Mouse (Mus musculus) spleen, adult 2 months (tissue): ENCODE data around the gene Zfp668.

Experiments used
- CTCF ChIP-seq: fragments of 200-500 bp; IDR thresholded peaks from 2 replicates; pipeline ENCODE4 v1.5.1; 2011; ENCODE audit warnings: mild to moderate bottlenecking, inconsistent platforms; ENCODE audit not compliant: insufficient read depth, insufficient read length, insufficient replicate concordance; ENCODE audit errors: extremely low read depth
- POLR2A ChIP-seq: fragments of 200-500 bp; IDR thresholded peaks from 2 replicates; pipeline ENCODE4 v1.6.1; 2011; ENCODE audit warnings: low read depth, low read length, inconsistent platforms

DNA sequence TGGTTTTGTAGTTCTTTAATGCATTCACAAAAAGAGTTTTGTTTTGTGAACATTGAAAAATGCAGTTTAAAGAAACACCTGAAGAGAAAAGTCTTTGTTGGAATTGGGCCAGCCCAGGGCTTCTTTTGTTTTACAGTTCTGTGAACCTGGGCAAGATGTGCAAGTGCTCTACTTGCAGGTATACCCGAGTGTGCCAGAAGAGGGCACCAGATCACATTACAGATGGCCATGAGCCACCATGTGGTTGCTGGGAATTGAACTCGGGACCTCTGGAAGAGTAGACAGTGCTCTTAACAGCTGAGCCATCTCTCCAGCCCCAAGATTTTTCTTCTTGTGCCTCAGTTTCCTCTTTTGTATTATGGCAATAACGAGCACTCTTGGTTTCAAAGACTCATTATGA, 41.6 kb upstream of the Zfp668 start:
- TF ChIP-seq CTCF (peak; percentile 16; the same call in 1 of the 2 replicates), POLR2A (no peak)
